Mouse (Mus musculus): ENCODE measurements around the gene Zmiz1.
A peak's percentile ranks its signal among the peaks of the same experiment; 100 is the strongest.

Zmiz1 gene

GRCm38 (mm10) chr14:25708451-25708850 lies 249.5 kb downstream of the Zmiz1 start:
- no peak for DNase-seq

GRCm38 (mm10) chr14:25708917-25709316 lies 249.9 kb downstream of the Zmiz1 start:
- DNase-seq: no peak

GRCm38 (mm10) chr14:25710073-25710472 lies 251.1 kb downstream of the Zmiz1 start:
- DNase-seq: no peak

GRCm38 (mm10) chr14:25710681-25711080 lies 251.7 kb downstream of the Zmiz1 start:
- DNase-seq: no peak

- DNase-seq: no peak
Measured at GRCm38 (mm10) chr14:25711177-25711576, 252.2 kb downstream of the Zmiz1 start.

GRCm38 (mm10) chr14:25711602-25712001 lies 252.6 kb downstream of the Zmiz1 start:
- DNase-seq: no peak

- DNase-seq: peak in 1 of 2 experiments; percentile 27
Measured at GRCm38 (mm10) chr14:25713443-25713842, 254.5 kb downstream of the Zmiz1 start.
